Mouse (Mus musculus): ENCODE results near the gene She. TPM values are rescaled to one million over a fixed set of nuclear protein-coding genes. Genes with fewer than 3 reads are reported as not detected.

Gene She
- polyA plus RNA-seq, 1 experiment from 2014 or later = 4.2 TPM

DNA sequence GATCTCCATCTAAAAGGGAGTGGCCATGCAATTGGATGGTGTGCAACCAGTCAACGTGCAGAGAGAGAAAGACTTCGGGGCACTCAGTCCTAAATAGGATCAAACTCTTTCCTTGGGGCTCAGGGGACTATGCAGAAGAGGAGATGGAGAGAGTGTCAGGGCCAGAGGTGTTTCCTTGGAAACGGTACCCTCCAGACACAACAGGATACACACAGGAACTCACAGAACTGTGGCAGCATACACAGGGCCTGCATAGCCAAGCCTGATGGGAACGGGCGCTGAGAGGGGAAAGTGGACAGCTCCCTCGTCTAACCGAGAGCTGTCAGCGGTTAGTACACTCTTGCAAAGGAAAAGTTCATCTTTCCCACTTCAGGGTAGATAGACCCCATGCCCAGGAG is 68.3 kb downstream of the She start:
- peaks cover 7% of the 10 kb centered on the region; the same call in 1 of the 2 replicates for H3K4me1 ChIP-seq (replicated peaks; ENCODE audit: control insufficient read depth, insufficient read depth, low read length)
- no peaks in the 10 kb centered on the region for H3K9me3 ChIP-seq (ENCODE audit: control insufficient read depth, low read length)
- H3K4me2 ChIP-seq (ENCODE audit: low read length) = no peak overlapping the region
- DNase-seq (ENCODE audit: low spot score) (no peak), ATAC-seq (replicated peaks; ENCODE audit: low FRiP score, low TSS enrichment, low read depth) (no peak)
- H3K27me3 ChIP-seq (replicated peaks; ENCODE audit: control insufficient read depth, insufficient read depth, low read length) = no peaks in the 10 kb centered on the region
- no peak overlapping the region for H3K4me3 ChIP-seq (ENCODE audit: low read depth, low read length)
- H3K36me3 ChIP-seq (ENCODE audit: control insufficient read depth, insufficient read depth, low read length) = no peaks in the 10 kb centered on the region
- no peak overlapping the region for H3K9ac ChIP-seq (ENCODE audit: low read length)
- WGBS = 67% methylated on average over 8 of the region's 8 CpGs
- H3K27ac ChIP-seq (ENCODE audit: low read depth) = no peak overlapping the region

- ATAC-seq (replicated peaks; ENCODE audit: low FRiP score, low TSS enrichment, low read depth) (no peak), DNase-seq (ENCODE audit: low spot score) (no peak)
- 78% methylated on average over 3 of the region's 3 CpGs for WGBS
- Histone ChIP-seq H3K9me3 (ENCODE audit: control insufficient read depth, low read length) (no peaks in the 10 kb centered on the region), H3K4me2 (ENCODE audit: low read length) (no peak overlapping the region), H3K4me3 (ENCODE audit: low read depth, low read length) (no peak overlapping the region), H3K27ac (ENCODE audit: low read depth) (no peak overlapping the region), H3K27me3 (replicated peaks; ENCODE audit: control insufficient read depth, insufficient read depth, low read length) (no peaks in the 10 kb centered on the region), H3K9ac (ENCODE audit: low read length) (no peak overlapping the region), H3K4me1 (replicated peaks; ENCODE audit: control insufficient read depth, insufficient read depth, low read length) (peaks cover 2% of the 10 kb centered on the region; the same call in 1 of the 2 replicates), H3K36me3 (ENCODE audit: control insufficient read depth, insufficient read depth, low read length) (no peaks in the 10 kb centered on the region)
These were observed 76.7 kb downstream of the She start for GRCm38 (mm10) chr3:89907846-89908245.

Other genes with a start within 250 kb of the She start
- gene Adar, start 116.3 kb upstream of the She start, polyA plus RNA-seq (2014; fragmentation: Nextera tagmentation; extraction: Ambion mirVana) = 13.4 and 14.5 TPM in 2 replicates
- gene Chrnb2, start 66.7 kb upstream of the She start, polyA plus RNA-seq (2014; fragmentation: Nextera tagmentation; extraction: Ambion mirVana) = 2.6 TPM in 2 replicates
- 21.3 and 21.9 TPM in 2 replicates for gene Ube2q1, start 57.8 kb upstream of the She start, polyA plus RNA-seq (2014; fragmentation: Nextera tagmentation; extraction: Ambion mirVana)
- gene Il6ra, start 81.8 kb downstream of the She start, polyA plus RNA-seq (2014; fragmentation: Nextera tagmentation; extraction: Ambion mirVana) = 1.5 and 1.6 TPM in 2 replicates
- 14.1 and 14.9 TPM in 2 replicates for gene Atp8b2, start 132.1 kb downstream of the She start, polyA plus RNA-seq (2014; fragmentation: Nextera tagmentation; extraction: Ambion mirVana)
- 121 and 126 TPM in 2 replicates for gene Hax1, start 167.4 kb downstream of the She start, polyA plus RNA-seq (2014; fragmentation: Nextera tagmentation; extraction: Ambion mirVana)
- gene 4933434E20Rik, start 220.3 kb downstream of the She start, polyA plus RNA-seq (2014; fragmentation: Nextera tagmentation; extraction: Ambion mirVana) = 166 and 175 TPM in 2 replicates
- 214 and 227 TPM in 2 replicates for gene Ubap2l, start 221.3 kb downstream of the She start, polyA plus RNA-seq (2014; fragmentation: Nextera tagmentation; extraction: Ambion mirVana)
- 574 and 579 TPM in 2 replicates for gene Tpm3, start 241.3 kb downstream of the She start, polyA plus RNA-seq (2014; fragmentation: Nextera tagmentation; extraction: Ambion mirVana)

Measured in intestine, embryonic 14.5 days (tissue).